Mouse (Mus musculus) stomach, postnatal 0 days (tissue): ENCODE measurements around the gene Pml. TPM values are rescaled to one million over a fixed set of nuclear protein-coding genes. Genes with fewer than 3 reads are reported as not detected.
A peak's percentile ranks its signal among the peaks of the same experiment; 100 is the strongest.

Experiments
- ATAC-seq: fragments of 200-750 bp; cut with Nextera tagmentation; 2 replicates; pipeline ENCODE4 v1.8.0; 2017; ENCODE audit not compliant: low FRiP score, low TSS enrichment
- DNase-seq: peaks from one replicate; pipeline ENCODE4 v3.0.0-alpha.2; 2016; ENCODE audit warnings: low spot score
- H3K27ac ChIP-seq: fragments of 300-500 bp; sonication (generic); replicated peaks from 2 replicates; pipeline ENCODE4 v1.5.1; 2014; ENCODE audit warnings: mild to moderate bottlenecking, control low read depth
- H3K27me3 ChIP-seq: fragments of 300-500 bp; sonication (generic); 2 replicates; pipeline ENCODE4 v1.6.1; 2014; ENCODE audit warnings: low read length; ENCODE audit not compliant: control insufficient read depth, insufficient read depth
- H3K36me3 ChIP-seq: fragments of 300-500 bp; sonication (generic); 2 replicates; pipeline ENCODE4 v1.6.1; 2014; ENCODE audit warnings: low read length, mixed read lengths; ENCODE audit not compliant: control insufficient read depth, insufficient read depth
- H3K4me1 ChIP-seq: fragments of 300-500 bp; sonication (generic); replicated peaks from 2 replicates; pipeline ENCODE4 v1.6.1; 2014; ENCODE audit warnings: antibody characterized with exemption; ENCODE audit not compliant: control insufficient read depth, insufficient read depth
- H3K4me2 ChIP-seq: fragments of 300-500 bp; sonication (generic); replicated peaks from 2 replicates; pipeline ENCODE4 v1.6.1; 2014; ENCODE audit warnings: low read depth, mild to moderate bottlenecking, control low read depth, moderate library complexity
- H3K4me3 ChIP-seq: fragments of 300-500 bp; sonication (generic); 2 replicates; pipeline ENCODE4 v1.5.1; 2014; ENCODE audit warnings: low read depth, low read length, control low read depth
- H3K9ac ChIP-seq: fragments of 300-500 bp; sonication (generic); 2 replicates; pipeline ENCODE4 v1.6.1; 2014; ENCODE audit warnings: mild to moderate bottlenecking, low read length, control low read depth, mixed read lengths
- H3K9me3 ChIP-seq: fragments of 300-500 bp; sonication (generic); 2 replicates; pipeline ENCODE4 v1.6.1; 2016; ENCODE audit warnings: low read length; ENCODE audit not compliant: control insufficient read depth
- CTCF ChIP-seq: IDR thresholded peaks from 2 replicates; pipeline ENCODE4 v1.5.1; 2016; ENCODE audit warnings: antibody characterized with exemption, low read depth, mild to moderate bottlenecking, moderate library complexity
- EP300 ChIP-seq: optimal IDR thresholded peaks from 2 replicates; pipeline ENCODE3; 2016; ENCODE audit warnings: antibody characterized with exemption
- WGBS: fragments of 180-500 bp; shearing (Covaris S2); extraction: QIAGEN DNeasy Blood & Tissue Kit; methylation state at CpG from one replicate; pipeline ENCODE4 v1.1.7; 2014; 5-methylcytosine and 5-hydroxymethylcytosine counted together
- polyA plus RNA-seq: library from polyadenylated mRNA; unstranded; fragments of >200 nt; fragmentation: Nextera tagmentation; extraction: Ambion mirVana; gene quantifications from 2 replicates; pipeline ENCODE4 v1.2.1, GENCODE M21; 2015

The Pml gene
- polyA plus RNA-seq, 1 experiment from 2014 or later: 5.2 TPM

DNA sequence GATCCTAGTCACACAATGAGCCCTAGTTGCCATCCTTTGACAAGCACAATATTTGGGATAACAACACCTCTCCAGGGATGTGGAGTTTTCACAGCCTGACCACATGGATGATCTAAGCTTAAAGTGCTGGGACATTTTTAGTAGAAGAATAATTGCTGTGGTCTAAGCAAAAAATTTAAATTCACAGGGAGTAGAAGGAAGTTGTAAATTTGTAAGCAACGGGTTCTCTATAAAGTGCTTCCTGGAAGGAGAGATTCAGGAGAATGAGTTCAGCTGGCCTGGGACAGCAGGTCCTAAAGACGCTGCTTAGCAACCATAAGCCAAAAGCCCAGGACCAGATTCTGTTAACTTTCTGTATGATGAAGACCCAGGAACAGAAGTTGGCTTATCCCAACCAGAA lies 40.3 kb upstream of the Pml start:
- Histone ChIP-seq H3K27ac (no peak overlapping the region), H3K4me2 (no peak overlapping the region), H3K27me3 (no peaks in the 10 kb centered on the region), H3K9ac (no peak overlapping the region), H3K36me3 (no peaks in the 10 kb centered on the region), H3K4me3 (no peak overlapping the region), H3K4me1 (no peaks in the 10 kb centered on the region), H3K9me3 (no peaks in the 10 kb centered on the region)
- DNase-seq (no peak), ATAC-seq (no peak)
- 65% methylated on average over 2 of the region's 2 CpGs for WGBS
- no peak for TF ChIP-seq EP300
- TF ChIP-seq CTCF: no peak

- H3K4me2 ChIP-seq: no peak overlapping the region
Observed at GRCm38 (mm10) chr9:58289090-58289489, 39.5 kb upstream of the Pml start.

DNA sequence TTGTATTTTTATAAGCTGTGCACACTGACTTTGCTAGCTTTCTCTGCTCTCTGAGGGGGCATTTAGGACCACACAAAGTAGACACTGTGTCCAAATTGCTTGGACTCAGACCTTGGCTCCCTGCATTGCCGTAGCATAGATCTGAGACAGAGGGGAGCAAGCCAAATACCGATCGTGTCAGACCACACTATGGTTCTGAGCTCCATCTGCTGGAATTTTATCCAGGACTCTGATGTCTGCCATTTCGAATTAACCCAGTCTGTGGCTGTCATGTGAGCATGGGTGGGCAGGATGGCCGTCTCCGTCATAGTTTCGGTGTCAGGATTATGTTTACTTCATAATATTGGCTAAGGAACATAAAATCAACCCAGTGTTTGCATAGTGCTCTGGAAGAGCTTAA lies 33.8 kb upstream of the Pml start:
- TF ChIP-seq EP300 (no peak), CTCF (no peak)
- WGBS: 29% methylated on average over 7 of the region's 7 CpGs
- DNase-seq (no peak), ATAC-seq (no peak)
- Histone ChIP-seq H3K9ac (no peak overlapping the region), H3K9me3 (no peaks in the 10 kb centered on the region), H3K36me3 (no peaks in the 10 kb centered on the region), H3K27ac (no peak overlapping the region), H3K4me2 (no peak overlapping the region), H3K4me1 (no peaks in the 10 kb centered on the region), H3K27me3 (no peaks in the 10 kb centered on the region), H3K4me3 (no peak overlapping the region)

More at GRCm38 (mm10) chr9:58289090-58289489, 39.5 kb upstream of the Pml start:
- no peaks in the 10 kb centered on the region for H3K27me3 ChIP-seq
- H3K9me3 ChIP-seq: no peaks in the 10 kb centered on the region
- H3K4me3 ChIP-seq: no peak overlapping the region
- WGBS: 76% methylated on average over 1 of the region's 1 CpGs
- H3K36me3 ChIP-seq: no peaks in the 10 kb centered on the region
- ATAC-seq (no peak), DNase-seq (no peak)
- TF ChIP-seq EP300 (no peak), CTCF (no peak)
- H3K4me1 ChIP-seq: no peaks in the 10 kb centered on the region
- no peak overlapping the region for H3K27ac ChIP-seq
- H3K9ac ChIP-seq: no peak overlapping the region

DNA sequence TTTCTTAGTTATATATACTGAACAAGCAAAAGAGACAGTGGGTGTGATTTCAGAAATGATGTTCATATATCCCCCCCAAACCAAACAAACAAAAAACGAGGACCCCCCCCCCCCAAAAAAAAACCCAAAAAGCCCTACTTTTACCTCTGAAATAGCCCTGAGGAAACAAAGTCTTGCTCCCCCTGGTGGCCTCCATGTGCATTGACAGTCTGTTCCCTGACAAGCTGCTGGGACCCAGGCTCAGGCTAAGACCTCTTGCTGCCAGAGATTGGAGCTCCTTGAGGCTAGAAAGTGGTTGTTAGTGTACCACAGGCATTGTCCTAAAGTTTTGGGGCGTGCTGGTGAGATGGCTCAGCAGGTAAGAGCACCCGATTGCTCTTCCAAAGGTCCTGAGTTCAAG lies 32.0 kb upstream of the Pml start:
- Histone ChIP-seq H3K27ac (no peak overlapping the region), H3K4me1 (no peaks in the 10 kb centered on the region), H3K9me3 (no peaks in the 10 kb centered on the region), H3K4me3 (no peak overlapping the region), H3K27me3 (no peaks in the 10 kb centered on the region), H3K36me3 (no peaks in the 10 kb centered on the region), H3K4me2 (no peak overlapping the region), H3K9ac (no peak overlapping the region)
- DNase-seq (no peak), ATAC-seq (no peak)
- WGBS: 57% methylated on average over 3 of the region's 3 CpGs
- TF ChIP-seq CTCF: peak; percentile 75
- TF ChIP-seq EP300: no peak

DNA sequence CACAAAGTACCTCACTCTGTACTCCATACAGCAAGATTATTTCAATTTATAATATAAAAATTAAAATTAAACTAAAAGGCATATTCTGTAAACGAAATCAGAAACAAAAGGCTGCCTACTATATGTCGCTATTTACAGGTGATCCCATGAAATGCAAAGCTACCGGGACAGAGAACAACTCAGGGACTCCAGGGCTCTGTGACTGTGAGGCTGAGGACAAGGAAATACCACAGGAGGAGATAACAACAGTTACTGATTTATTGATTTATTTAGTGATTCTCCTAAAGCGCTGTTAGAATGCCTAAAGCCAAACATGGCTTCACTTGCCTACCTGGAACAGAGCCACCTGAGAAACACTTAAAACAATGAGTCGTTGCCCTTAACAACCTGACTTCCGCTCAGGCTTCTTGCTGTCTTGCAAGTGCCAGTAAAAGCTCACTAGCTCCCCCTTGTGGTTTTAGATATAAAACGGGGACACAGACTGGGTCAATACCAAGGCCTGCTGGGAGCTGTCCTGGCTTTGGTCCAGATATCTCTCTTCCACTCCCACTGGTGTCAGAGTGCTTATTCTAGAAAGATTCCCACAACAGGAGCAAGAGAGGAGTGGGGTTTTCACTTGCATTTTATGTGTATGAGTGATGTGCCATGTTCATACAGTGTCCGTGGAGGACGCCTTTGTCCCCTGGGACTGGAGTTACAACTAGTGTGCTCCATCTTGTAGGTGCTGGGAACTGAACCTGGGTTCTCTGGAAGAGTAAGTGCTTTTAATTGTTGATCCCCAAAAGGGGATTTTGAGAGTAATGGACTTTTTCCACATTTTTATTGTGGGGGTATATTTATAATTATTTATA lies 30.9 kb upstream of the Pml start:
- Histone ChIP-seq H3K36me3 (no peaks in the 10 kb centered on the region), H3K27ac (no peak overlapping the region), H3K27me3 (no peaks in the 10 kb centered on the region), H3K4me1 (0 out of 2 replicates have a peak, but pooled peaks cover 4% of the 10 kb centered on the region), H3K9me3 (no peaks in the 10 kb centered on the region), H3K4me3 (no peak overlapping the region), H3K9ac (no peak overlapping the region), H3K4me2 (no peak overlapping the region)
- 33% methylated on average over 9 of the region's 9 CpGs for WGBS
- TF ChIP-seq EP300: no peak
- TF ChIP-seq CTCF: peak; percentile 95
- peak; percentile 87 for ATAC-seq
- peak; percentile 71 for DNase-seq

DNA sequence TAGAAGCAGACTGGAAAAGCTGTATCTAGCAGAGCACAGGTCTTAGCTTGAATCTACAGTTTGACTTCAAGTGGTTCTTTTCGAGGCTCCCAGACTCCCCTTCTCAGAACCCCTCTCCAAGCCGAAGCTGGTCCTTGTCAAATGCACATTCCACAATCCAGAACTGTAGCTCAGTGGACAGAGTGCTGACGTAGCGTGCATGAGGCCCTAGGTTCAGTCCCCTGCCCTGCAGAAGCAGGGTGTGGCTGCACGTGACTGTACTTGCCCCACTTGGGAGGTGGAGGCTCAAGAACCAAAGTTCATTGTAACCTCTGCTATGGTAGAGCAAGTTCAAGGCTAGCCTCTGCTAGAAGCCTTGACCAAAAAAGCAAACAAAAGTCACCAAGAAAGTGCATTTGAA lies 30.2 kb upstream of the Pml start:
- no peaks in the 10 kb centered on the region for H3K36me3 ChIP-seq
- TF ChIP-seq CTCF (no peak), EP300 (no peak)
- no peak overlapping the region for H3K9ac ChIP-seq
- H3K4me3 ChIP-seq: no peak overlapping the region
- no peak overlapping the region for H3K4me2 ChIP-seq
- 0 out of 2 replicates have a peak, but pooled peaks cover 4% of the 10 kb centered on the region for H3K4me1 ChIP-seq
- H3K27ac ChIP-seq: no peak overlapping the region
- no peaks in the 10 kb centered on the region for H3K9me3 ChIP-seq
- DNase-seq: peak; percentile 40
- 53% methylated on average over 5 of the region's 5 CpGs for WGBS
- no peaks in the 10 kb centered on the region for H3K27me3 ChIP-seq
- peak; percentile 41; the same call in 1 of the 2 replicates for ATAC-seq
